Mouse (Mus musculus) right cerebral cortex, postnatal 25 days (tissue): ENCODE data around the gene Rnf217.

ENCODE experiments used
- DNase-seq: peaks from one replicate; pipeline ENCODE4 v3.0.0; 2022

Rnf217 gene

DNA sequence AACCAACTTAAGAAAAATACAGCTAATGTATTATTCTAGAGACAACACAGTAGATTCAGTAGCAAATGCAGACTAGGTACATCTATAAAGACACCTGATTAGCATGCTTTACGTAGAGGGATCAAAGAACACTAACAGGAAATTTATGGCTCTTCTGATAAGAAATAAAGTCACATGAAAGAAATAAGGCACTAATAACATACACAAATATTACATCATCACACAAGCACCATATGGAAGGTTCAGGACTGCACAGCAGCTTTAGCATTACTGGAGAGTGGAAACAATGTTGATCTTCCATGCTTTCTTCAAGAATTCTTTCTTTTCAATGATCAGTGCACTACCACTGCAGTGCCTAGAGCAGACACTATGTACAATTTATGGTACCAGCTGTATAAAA is 114.7 kb downstream of the Rnf217 start:
- DNase-seq = no peak

DNA sequence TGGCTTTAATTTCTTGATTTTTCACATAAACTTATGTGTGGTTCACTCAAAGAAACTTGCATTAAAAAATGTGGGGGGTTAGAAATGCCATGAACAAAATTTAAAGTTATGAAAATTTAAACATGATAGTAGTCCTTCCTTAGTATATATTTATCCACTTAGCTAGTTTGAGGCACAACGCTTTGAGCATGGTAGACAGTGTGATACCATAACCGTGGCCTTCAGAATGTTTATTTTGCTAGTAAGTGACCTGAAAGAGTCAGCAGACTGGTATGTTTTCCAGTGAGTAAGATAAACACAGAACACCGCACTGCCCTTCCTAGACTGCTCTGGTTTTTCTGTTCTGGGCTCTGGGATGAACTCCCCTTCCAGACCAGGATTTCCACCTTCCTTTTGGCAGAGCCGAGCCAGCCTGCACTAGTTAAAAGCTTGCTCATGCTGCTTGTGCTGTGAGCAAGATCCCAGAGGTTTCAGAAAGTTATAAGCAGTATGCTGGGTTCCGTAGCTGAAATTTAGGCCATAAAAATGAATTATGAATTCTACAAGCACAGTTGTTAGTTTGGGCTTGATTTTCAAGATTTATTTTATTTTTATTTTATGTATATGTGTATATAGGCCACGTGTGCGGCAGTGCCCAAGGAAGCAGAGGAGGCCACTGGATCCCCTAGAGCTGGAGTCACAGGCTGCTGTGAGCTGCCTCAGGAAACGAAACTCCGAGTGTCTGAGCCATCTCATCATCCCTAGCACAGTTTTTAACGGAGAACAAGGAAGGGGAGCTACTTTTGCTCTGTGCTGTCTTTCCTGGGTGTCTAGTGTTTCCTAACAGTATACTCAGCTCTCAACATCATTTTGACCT is 141.7 kb downstream of the Rnf217 start:
- no peak for DNase-seq

DNA sequence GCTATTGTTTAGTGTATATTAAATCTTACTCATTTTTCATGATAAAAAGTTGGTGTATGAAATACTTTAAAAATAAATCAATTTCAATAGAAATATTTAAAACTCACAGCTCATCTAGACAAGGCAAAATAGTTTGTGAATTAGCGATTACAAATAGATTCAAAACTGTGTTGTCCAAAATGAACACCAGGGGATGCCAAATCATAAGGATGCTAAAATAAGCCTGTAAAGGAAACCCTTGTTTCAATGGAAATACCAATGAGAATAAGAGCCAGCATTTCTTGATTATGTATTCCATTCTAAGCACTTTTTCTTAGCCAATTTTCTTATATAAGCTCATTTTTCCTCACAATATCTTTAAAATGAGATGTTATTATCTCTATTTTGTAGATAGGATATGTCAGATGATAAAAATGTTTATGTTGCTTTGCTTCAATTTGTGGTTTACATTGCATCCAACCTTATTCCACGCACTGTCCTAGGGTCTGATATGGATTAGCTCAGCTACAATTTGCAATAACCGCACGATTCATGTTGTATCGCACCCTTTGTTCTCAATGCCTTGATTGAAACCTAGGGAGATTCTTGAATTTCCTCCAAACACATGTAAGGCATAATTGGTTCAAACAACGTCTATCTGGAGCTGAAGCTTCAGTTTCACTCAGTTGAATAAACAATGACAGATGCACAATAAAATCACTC is 143.0 kb downstream of the Rnf217 start:
- no peak for DNase-seq

DNA sequence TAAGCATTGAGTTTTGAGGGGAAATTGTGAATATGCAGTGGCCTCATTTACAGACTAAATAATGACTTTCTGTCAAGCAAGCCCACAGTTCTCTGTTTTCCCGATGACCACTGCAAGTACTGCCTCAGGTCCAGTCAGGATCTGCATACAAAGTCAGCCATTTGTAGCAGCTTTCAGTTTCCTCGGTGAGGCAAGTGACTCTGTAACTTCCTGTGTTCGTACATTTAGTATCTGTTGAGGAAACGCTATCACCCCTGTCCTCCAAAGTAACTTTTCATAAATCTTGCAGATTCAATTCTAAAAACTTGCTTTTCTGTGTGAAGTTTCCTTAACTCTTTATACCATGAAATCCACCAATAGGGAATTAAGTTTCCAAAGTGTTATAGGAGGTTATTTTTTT is 143.6 kb downstream of the Rnf217 start:
- no peak for DNase-seq

DNA sequence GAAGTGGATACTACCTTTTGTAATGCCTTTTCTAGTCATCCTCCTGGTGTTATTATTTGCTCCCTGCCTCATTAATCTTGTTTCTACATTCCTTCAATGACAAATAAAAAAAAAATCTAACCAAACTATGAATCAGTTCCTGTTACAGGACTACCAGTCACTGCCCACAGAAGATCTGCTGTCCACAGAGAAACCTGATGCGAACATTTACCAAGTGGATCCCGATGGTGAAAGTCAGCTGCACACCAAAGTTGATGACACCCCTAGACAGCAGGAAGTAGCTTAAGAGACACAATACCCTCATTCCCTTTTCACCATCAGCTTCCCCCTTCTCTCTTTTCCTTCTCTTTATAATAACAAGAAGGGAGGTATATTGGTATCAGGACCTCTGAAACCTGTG is 145.9 kb downstream of the Rnf217 start:
- no peak for DNase-seq

DNA sequence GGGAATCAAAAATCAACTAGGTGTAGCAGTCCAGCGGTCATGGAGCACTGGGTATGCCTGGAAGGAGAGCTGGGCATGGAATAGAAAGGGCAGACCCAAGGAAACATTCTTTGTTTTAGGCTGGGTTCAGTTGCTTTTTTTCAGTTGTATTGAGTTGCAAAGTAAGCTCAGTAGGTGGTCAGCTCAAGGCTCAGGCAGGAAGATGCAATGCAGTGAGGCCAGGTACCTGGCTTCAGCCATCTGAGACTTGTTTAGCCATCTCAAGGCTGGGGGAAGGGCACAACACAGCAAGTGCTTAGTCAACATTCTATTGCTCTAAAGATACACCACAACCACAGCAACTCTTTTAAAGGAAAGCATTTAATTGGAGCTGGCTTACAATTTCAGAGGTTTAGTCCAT is 152.2 kb downstream of the Rnf217 start:
- DNase-seq = no peak

DNA sequence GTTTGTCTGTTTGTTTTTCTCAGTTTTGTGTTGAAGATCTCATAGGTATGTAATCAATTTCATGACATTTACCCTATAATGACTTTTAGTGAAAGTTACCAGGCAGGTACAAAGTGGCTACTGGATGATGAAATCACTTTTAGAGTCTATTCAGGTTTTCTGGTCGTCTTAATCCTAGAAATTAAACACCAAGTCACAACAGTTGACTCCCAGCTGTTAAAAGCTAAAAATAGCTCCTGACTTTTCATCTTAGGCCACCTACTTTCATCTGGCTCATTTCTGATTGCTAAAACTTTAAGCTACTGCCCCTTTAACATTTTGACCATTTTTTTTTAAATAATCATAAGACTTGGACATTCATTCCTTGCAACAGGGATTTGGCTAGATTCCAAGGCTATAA is 161.9 kb downstream of the Rnf217 start:
- no peak for DNase-seq

DNA sequence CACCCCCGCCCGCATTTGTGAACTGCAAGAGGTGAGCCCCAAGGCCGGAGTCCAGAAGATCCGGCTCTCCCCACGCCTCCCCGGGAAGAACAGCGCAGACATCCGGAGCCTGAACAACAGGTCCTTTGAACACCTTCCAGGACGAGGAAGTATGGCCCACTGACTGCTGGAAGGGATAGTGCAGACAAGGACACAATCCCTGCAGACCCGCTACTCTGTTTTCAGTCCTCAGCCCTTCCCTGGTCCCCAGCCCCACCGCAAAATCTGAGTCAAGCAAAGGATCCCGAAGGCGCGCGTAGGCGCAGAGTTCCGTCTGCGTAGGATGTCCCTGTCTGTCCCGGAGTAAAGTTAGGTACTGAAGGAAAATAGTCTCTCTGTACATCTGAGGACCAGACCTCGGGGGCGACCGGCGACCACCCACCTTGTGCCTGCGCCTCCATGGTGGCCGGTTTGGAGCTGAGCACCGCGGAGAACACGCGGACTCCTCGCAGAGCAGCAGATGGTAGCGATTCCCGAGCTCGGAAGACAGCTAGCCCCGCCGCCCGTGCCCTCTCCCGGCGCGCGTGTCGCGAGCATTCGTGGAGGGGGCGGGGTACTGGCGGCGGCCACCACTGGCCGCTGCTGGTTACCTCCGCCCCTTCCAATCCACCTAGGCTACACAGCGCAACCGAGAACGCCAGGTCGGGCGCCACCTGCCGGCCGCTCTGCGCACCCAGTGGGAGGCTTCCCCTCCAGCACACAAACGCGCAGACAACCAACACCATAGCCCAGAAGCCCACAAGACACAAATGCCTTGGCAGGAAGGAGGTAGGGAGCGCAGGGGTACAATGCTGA is 163.5 kb downstream of the Rnf217 start, which contains the start of gene Tpd52l1:
TSS of gene Tpd52l1 (minus strand) at position 668 of the 834 bp plus-strand sequence.
- DNase-seq = peak; percentile 83

DNA sequence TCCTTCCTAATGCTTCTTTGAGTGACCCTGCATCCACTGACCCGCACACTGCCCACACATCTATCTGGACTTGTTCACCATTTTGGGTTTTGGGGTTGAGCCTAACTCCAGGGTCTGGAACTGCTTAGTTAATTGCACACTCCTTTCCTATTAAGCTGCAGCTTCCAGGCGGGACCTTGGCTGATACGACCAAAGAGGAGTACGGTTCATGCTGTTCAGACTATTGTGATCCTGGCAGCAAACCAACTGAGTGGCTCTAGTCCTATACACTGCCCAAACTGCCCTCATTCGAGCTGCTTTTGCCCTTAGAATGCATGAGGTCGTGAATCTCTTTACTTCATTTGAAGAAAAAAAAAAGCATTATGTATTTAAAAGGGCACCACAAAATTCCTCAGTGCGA is 164.8 kb downstream of the Rnf217 start:
- DNase-seq = no peak
